Mouse (Mus musculus) MEL (cell line): ENCODE results near the gene Gm9195. TPM values are rescaled to one million over a fixed set of nuclear protein-coding genes. Genes with fewer than 3 reads are reported as not detected.

Experiments
- DNase-seq: peaks from one replicate; pipeline ENCODE4 v3.0.0; 2011; ENCODE audit warnings: low read depth, low spot score
- H3K27ac ChIP-seq: 2 replicates; pipeline ENCODE4 v1.5.1; 2012; ENCODE audit warnings: low read depth, mild to moderate bottlenecking, control low read depth, low read length, moderate library complexity; ENCODE audit not compliant: control insufficient read depth
- H3K27me3 ChIP-seq, 2 experiments: fragments of 150-350 bp in 1 of 2; sonication (generic) in 1 of 2; 2 replicates each; pipeline ENCODE4 v1.6.1; 2012; ENCODE audit warnings: low read length in 2 of 2, mild to moderate bottlenecking in 2 of 2, improper control_type of control experiment in 1 of 2, moderate library complexity in 1 of 2; ENCODE audit not compliant: insufficient read depth in 2 of 2, control insufficient read depth in 1 of 2
- H3K36me3 ChIP-seq, 2 experiments: 2 replicates each; pipeline ENCODE4 v1.6.1; 2012 to 2014; ENCODE audit warnings: low read length in 2 of 2, improper control_type of control experiment in 1 of 2, inconsistent platforms in 1 of 2, mild to moderate bottlenecking in 1 of 2; ENCODE audit not compliant: insufficient read depth in 2 of 2, control insufficient read depth in 1 of 2
- H3K4me1 ChIP-seq, 2 experiments: fragments of 150-350 bp in 1 of 2; sonication (generic) in 1 of 2; 2 replicates each; pipeline ENCODE4 v1.6.1; 2012; ENCODE audit warnings: low read length in 2 of 2, improper control_type of control experiment in 1 of 2, mild to moderate bottlenecking in 1 of 2; ENCODE audit not compliant: insufficient read depth in 2 of 2, control insufficient read depth in 1 of 2
- H3K4me3 ChIP-seq, 2 experiments: fragments of 150-350 bp in 1 of 2; sonication (generic) in 1 of 2; 2 replicates each; pipeline ENCODE4 v1.5.1; 2012; ENCODE audit warnings: low read depth in 2 of 2, low read length in 2 of 2, mild to moderate bottlenecking in 2 of 2, moderate library complexity in 2 of 2, control low read depth in 1 of 2, improper control_type of control experiment in 1 of 2; ENCODE audit not compliant: control insufficient read depth in 1 of 2, insufficient read depth in 1 of 2
- H3K79me2 ChIP-seq: 2 replicates; pipeline ENCODE4 v1.6.1; 2012; ENCODE audit warnings: mild to moderate bottlenecking, low read length, moderate library complexity; ENCODE audit not compliant: control insufficient read depth, poor library complexity, insufficient read depth
- H3K9ac ChIP-seq: 2 replicates; pipeline ENCODE4 v1.6.1; 2012; ENCODE audit warnings: low read depth, mild to moderate bottlenecking, control low read depth, low read length, moderate library complexity; ENCODE audit not compliant: control insufficient read depth, poor library complexity, severe bottlenecking
- H3K9me3 ChIP-seq: fragments of 150-350 bp; sonication (generic); replicated peaks from 2 replicates; pipeline ENCODE4 v1.6.1; 2012; ENCODE audit warnings: mild to moderate bottlenecking, low read length, improper control_type of control experiment, moderate library complexity; ENCODE audit not compliant: insufficient read depth
- BHLHE40 ChIP-seq: IDR thresholded peaks from 2 replicates; pipeline ENCODE4 v1.6.1; 2012; ENCODE audit warnings: low read depth, mild to moderate bottlenecking, inconsistent platforms, low read length, improper control_type of control experiment, borderline replicate concordance
- CHD1 ChIP-seq: IDR thresholded peaks from 2 replicates; pipeline ENCODE4 v1.6.1; 2012; ENCODE audit warnings: low read depth, mild to moderate bottlenecking, inconsistent platforms, low read length, improper control_type of control experiment
- CHD2 ChIP-seq: IDR thresholded peaks from 2 replicates; pipeline ENCODE4 v1.6.1; 2011; ENCODE audit warnings: low read length, improper control_type of control experiment
- ELF1 ChIP-seq: IDR thresholded peaks from 2 replicates; pipeline ENCODE4 v1.6.1; 2014; ENCODE audit warnings: low read depth, mild to moderate bottlenecking, inconsistent platforms, low read length, improper control_type of control experiment, moderate library complexity
- EP300 ChIP-seq, 2 experiments: IDR thresholded peaks; 2 replicates each; pipeline ENCODE4 v1.6.1; 2011; ENCODE audit warnings: improper control_type of control experiment in 2 of 2, low read length in 2 of 2, low read depth in 1 of 2, mild to moderate bottlenecking in 1 of 2
- ETS1 ChIP-seq: IDR thresholded peaks from 2 replicates; pipeline ENCODE4 v1.6.1; 2012; ENCODE audit warnings: low read depth, mild to moderate bottlenecking, inconsistent platforms, low read length, improper control_type of control experiment, moderate library complexity
- GABPA ChIP-seq: IDR thresholded peaks from 2 replicates; pipeline ENCODE4 v1.6.1; 2012; ENCODE audit warnings: low read depth, mild to moderate bottlenecking, inconsistent platforms, low read length, improper control_type of control experiment, moderate library complexity
- HCFC1 ChIP-seq: IDR thresholded peaks from 2 replicates; pipeline ENCODE4 v1.6.1; 2012; ENCODE audit warnings: low read depth, mild to moderate bottlenecking, inconsistent platforms, low read length, improper control_type of control experiment, moderate library complexity
- JUND ChIP-seq: IDR thresholded peaks from 2 replicates; pipeline ENCODE4 v1.6.1; 2011; ENCODE audit warnings: low read depth, mild to moderate bottlenecking, improper control_type of control experiment, low read length
- MAFK ChIP-seq: IDR thresholded peaks from 2 replicates; pipeline ENCODE4 v1.6.1; 2011; ENCODE audit warnings: low read depth, mild to moderate bottlenecking, low read length, improper control_type of control experiment, borderline replicate concordance
- MEF2A ChIP-seq: IDR thresholded peaks from 2 replicates; pipeline ENCODE4 v1.6.1; 2014; ENCODE audit warnings: low read depth, mild to moderate bottlenecking, inconsistent platforms, low read length, improper control_type of control experiment; ENCODE audit not compliant: poor library complexity, insufficient replicate concordance, severe bottlenecking; ENCODE audit errors: extremely low read depth
- MXI1 ChIP-seq: IDR thresholded peaks from 2 replicates; pipeline ENCODE4 v1.6.1; 2011; ENCODE audit warnings: mild to moderate bottlenecking, low read depth, low read length, improper control_type of control experiment
- MYB ChIP-seq: IDR thresholded peaks from 2 replicates; pipeline ENCODE4 v1.6.1; 2011; ENCODE audit warnings: mild to moderate bottlenecking, low read depth, low read length, improper control_type of control experiment
- MYC ChIP-seq: IDR thresholded peaks from 2 replicates; pipeline ENCODE4 v1.6.1; 2011; ENCODE audit warnings: low read depth, mild to moderate bottlenecking, low read length, improper control_type of control experiment, moderate library complexity
- NELFE ChIP-seq: IDR thresholded peaks from 2 replicates; pipeline ENCODE4 v1.6.1; 2011; ENCODE audit warnings: low read depth, low read length, improper control_type of control experiment
- NRF1 ChIP-seq: IDR thresholded peaks from 2 replicates; pipeline ENCODE4 v1.6.1; 2014; ENCODE audit warnings: low read depth, mild to moderate bottlenecking, inconsistent platforms, low read length, improper control_type of control experiment, moderate library complexity; ENCODE audit not compliant: poor library complexity, insufficient read depth, severe bottlenecking
- POLR2A ChIP-seq, 2 experiments: IDR thresholded peaks; 2 replicates each; pipeline ENCODE4 v1.6.1; 2011 to 2012; ENCODE audit warnings: low read length in 2 of 2, mild to moderate bottlenecking in 2 of 2, control low read depth in 1 of 2, improper control_type of control experiment in 1 of 2, low read depth in 1 of 2, moderate library complexity in 1 of 2; ENCODE audit not compliant: control insufficient read depth in 1 of 2, insufficient read depth in 1 of 2, poor library complexity in 1 of 2
- POLR2AphosphoS2 ChIP-seq: IDR thresholded peaks from 2 replicates; pipeline ENCODE4 v1.6.1; 2011; ENCODE audit warnings: low read length, improper control_type of control experiment
- RAD21 ChIP-seq: IDR thresholded peaks from 2 replicates; pipeline ENCODE4 v1.6.1; 2011; ENCODE audit warnings: mild to moderate bottlenecking, low read depth, low read length, improper control_type of control experiment
- RCOR1 ChIP-seq: IDR thresholded peaks from 2 replicates; pipeline ENCODE4 v1.6.1; 2012; ENCODE audit warnings: low read depth, mild to moderate bottlenecking, inconsistent platforms, low read length, improper control_type of control experiment
- SMC3 ChIP-seq: IDR thresholded peaks from 2 replicates; pipeline ENCODE4 v1.6.1; 2011; ENCODE audit warnings: low read depth, low read length, improper control_type of control experiment
- TBP ChIP-seq: IDR thresholded peaks from 2 replicates; pipeline ENCODE4 v1.8.0; 2011; ENCODE audit warnings: low read depth, low read length, improper control_type of control experiment
- TCF12 ChIP-seq: IDR thresholded peaks from 2 replicates; pipeline ENCODE4 v1.6.1; 2014; ENCODE audit warnings: low read depth, mild to moderate bottlenecking, inconsistent platforms, low read length, improper control_type of control experiment, moderate library complexity
- USF1 ChIP-seq: IDR thresholded peaks from 2 replicates; pipeline ENCODE4 v1.6.1; 2014; ENCODE audit warnings: low read depth, mild to moderate bottlenecking, inconsistent platforms, low read length, improper control_type of control experiment, moderate library complexity
- USF2 ChIP-seq, 2 experiments: IDR thresholded peaks; 2 replicates each; pipeline ENCODE4 v1.6.1; 2011 to 2012; ENCODE audit warnings: improper control_type of control experiment in 2 of 2, low read length in 2 of 2, borderline replicate concordance in 1 of 2, inconsistent platforms in 1 of 2, low read depth in 1 of 2, mild to moderate bottlenecking in 1 of 2; ENCODE audit not compliant: insufficient read depth in 1 of 2
- ZC3H11A ChIP-seq: IDR thresholded peaks from 2 replicates; pipeline ENCODE4 v1.6.1; 2012; ENCODE audit warnings: low read depth, mild to moderate bottlenecking, inconsistent platforms, low read length, improper control_type of control experiment
- ZKSCAN1 ChIP-seq: IDR thresholded peaks from 2 replicates; pipeline ENCODE4 v1.6.1; 2012; ENCODE audit warnings: low read depth, mild to moderate bottlenecking, inconsistent platforms, low read length, improper control_type of control experiment, moderate library complexity
- ZNF384 ChIP-seq: IDR thresholded peaks from 2 replicates; pipeline ENCODE4 v1.6.1; 2012; ENCODE audit warnings: low read depth, mild to moderate bottlenecking, inconsistent platforms, low read length, improper control_type of control experiment
- polyA plus RNA-seq, 2 experiments: library from polyadenylated mRNA; stranded (reverse) in 1 of 2; unstranded in 1 of 2; fragments of >175 nt in 1 of 2; fragments of >200 nt in 1 of 2; gene quantifications; 2 replicates each; pipeline versions ENCODE4 v1.2.1 to v1.2.4; 2012; ENCODE audit warnings: low replicate concordance in 2 of 2, low read depth in 1 of 2; ENCODE audit not compliant: insufficient read length in 2 of 2, insufficient read depth in 1 of 2, missing spikeins in 1 of 2
- total RNA-seq: library from RNA; depleted of rRNA; stranded (reverse); fragments of 300-350 nt; gene quantifications from 2 replicates; pipeline ENCODE4 v1.2.3, GENCODE M21; 2012

Gene Gm9195
- total and polyA plus RNA-seq, 3 experiments = not detected

GRCm38 (mm10) chr14:72438976-72439375 is 52.7 kb downstream of the Gm9195 start:
- Histone ChIP-seq H3K36me3 (no peaks in the 10 kb centered on the region), H3K9me3 (no peaks in the 10 kb centered on the region), H3K4me1 (no peaks in the 10 kb centered on the region), H3K4me3 (no peak overlapping the region), H3K27me3 (no peaks in the 10 kb centered on the region), H3K9ac (no peak overlapping the region), H3K27ac (no peak overlapping the region), H3K79me2 (no peaks in the 10 kb centered on the region)
- no peak for DNase-seq
- TF ChIP-seq ZKSCAN1 = no peak
- TF ChIP-seq BHLHE40 = no peak
- TF ChIP-seq EP300 (IDR thresholded peaks at IDR 0.05; ENCODE audit: low read depth in 1 of 2, low read length in 2 of 2) = no peak
- no peak for TF ChIP-seq ELF1
- TF ChIP-seq RCOR1 = no peak
- TF ChIP-seq CHD2 = no peak
- TF ChIP-seq POLR2A (IDR thresholded peaks at IDR 0.05; ENCODE audit: control insufficient read depth in 1 of 2, insufficient read depth in 1 of 2, low read depth in 1 of 2, low read length in 2 of 2, poor library complexity in 1 of 2) = no peak
- no peak for TF ChIP-seq GABPA
- no peak for TF ChIP-seq TBP
- no peak for TF ChIP-seq MAFK
- no peak for TF ChIP-seq MYB
- TF ChIP-seq TCF12 = no peak
- no peak for TF ChIP-seq MEF2A
- TF ChIP-seq MYC = no peak
- no peak for TF ChIP-seq POLR2AphosphoS2
- TF ChIP-seq NELFE = no peak
- TF ChIP-seq JUND = no peak
- TF ChIP-seq ETS1 = no peak
- TF ChIP-seq RAD21 = no peak

- no peak overlapping the region for H3K9ac ChIP-seq
- no peaks in the 10 kb centered on the region for H3K9me3 ChIP-seq
- H3K36me3 ChIP-seq = no peaks in the 10 kb centered on the region
- H3K4me3 ChIP-seq = no peak overlapping the region
- no peak for DNase-seq
- no peaks in the 10 kb centered on the region for H3K27me3 ChIP-seq
- H3K79me2 ChIP-seq = no peaks in the 10 kb centered on the region
- no peak overlapping the region for H3K27ac ChIP-seq
- no peaks in the 10 kb centered on the region for H3K4me1 ChIP-seq
- no peak for TF ChIP-seq NELFE
- no peak for TF ChIP-seq MYC
- no peak for TF ChIP-seq POLR2AphosphoS2
- no peak for TF ChIP-seq MAFK
- no peak for TF ChIP-seq HCFC1
- no peak for TF ChIP-seq CHD1
- TF ChIP-seq ZNF384 = no peak
- TF ChIP-seq GABPA = no peak
- no peak for TF ChIP-seq TBP
- TF ChIP-seq NRF1 = no peak
- no peak for TF ChIP-seq EP300 (IDR thresholded peaks at IDR 0.05; ENCODE audit: low read depth in 1 of 2, low read length in 2 of 2)
- no peak for TF ChIP-seq MEF2A
- no peak for TF ChIP-seq USF1
- TF ChIP-seq SMC3 = no peak
- no peak for TF ChIP-seq USF2 (IDR thresholded peaks at IDR 0.05; ENCODE audit: borderline replicate concordance in 1 of 2, insufficient read depth in 1 of 2, low read depth in 1 of 2, low read length in 2 of 2)
- no peak for TF ChIP-seq ZC3H11A
- no peak for TF ChIP-seq ETS1
- no peak for TF ChIP-seq MXI1
- TF ChIP-seq TCF12 = no peak
Measured at GRCm38 (mm10) chr14:72389696-72390095, 101.9 kb downstream of the Gm9195 start.
